Mouse (Mus musculus) mature B cell (primary cell): ENCODE data around the gene Gfod1.

Experiments used
- in situ Hi-C: fragments of 300-500 bp; cut with MboI; formaldehyde crosslinking; loops from 2 replicates; pipeline ENCODE4 v1.14.3; 2019

Gfod1 gene

DNA sequence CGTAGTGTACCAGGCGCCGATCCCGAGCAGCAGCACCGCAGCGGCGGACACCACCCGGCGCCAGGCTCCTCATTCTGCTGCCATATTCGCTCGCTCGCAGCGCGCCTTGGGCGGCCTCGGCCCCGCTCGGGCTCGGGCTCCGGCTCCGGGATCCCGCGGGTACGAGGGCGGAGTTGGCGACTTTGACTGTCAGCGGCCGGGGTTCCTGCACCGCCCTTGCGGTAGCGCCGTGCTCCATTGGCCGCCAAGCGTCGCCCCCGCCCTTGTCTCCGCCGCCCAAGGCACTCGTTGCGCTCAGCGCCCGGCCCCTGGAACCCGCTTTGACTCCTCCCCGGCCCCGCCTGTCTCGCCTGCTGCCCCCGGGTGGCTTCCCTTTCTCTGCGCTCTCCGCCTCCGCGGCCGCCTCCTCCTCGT is at the start of gene Gfod1:
Gene Gfod1 (minus strand): TSS at position 155 of the 414 bp plus-strand sequence.
- in situ Hi-C loops: no loop called here

DNA sequence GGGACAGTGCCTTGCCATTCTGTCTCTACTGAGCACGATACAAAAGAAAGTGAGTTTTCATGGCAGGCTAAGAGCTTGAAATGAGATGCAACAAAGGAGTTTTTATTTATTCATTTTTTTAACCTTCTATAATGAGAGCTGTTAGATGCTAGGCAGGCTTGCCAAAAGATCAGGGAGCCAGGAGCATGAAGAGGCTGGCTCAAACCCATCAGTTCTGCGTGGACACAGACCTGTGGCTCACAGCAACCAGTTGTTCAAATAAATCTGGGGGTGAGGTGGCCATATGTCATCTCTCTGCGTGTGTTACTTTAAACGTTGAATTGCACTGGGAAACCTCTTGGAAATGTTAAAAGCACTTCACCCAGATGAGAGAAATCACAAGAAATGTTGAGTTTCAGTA is 49.4 kb upstream of the Gfod1 start:
- in situ Hi-C loops: no loop called here

DNA sequence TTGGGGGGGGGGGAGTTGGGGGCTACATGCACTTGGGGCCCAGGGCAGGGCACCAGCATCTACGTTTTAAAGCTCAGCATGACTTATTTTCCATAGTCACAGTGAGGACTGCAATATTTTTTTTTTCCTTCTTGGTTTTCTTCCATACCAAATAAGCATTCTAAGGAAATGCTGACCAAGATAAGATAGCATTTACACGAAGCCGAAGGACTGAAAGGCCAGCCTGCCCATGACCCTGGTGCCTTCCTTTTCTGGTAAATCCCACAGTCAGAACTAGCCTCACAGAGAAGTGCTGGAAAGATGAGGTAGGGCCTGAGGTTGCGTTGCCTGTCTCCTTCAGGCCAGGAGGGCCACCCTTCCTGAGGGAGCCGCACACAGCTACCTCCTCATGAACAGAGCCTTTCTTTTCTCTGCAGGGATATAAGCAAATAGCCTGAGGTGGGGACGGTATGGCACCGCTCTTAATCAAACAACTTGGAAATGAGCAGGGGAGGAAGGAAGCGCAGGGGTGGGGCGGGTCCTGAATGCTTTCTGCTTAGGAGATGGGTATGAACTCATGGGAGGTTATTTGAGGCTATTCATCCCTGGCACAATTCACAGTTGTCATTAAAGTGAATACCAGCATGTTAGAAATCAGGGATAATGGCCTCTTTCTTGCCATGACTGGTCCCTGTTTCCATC is 46.7 kb upstream of the Gfod1 start:
- in situ Hi-C loops: no loop called here

DNA sequence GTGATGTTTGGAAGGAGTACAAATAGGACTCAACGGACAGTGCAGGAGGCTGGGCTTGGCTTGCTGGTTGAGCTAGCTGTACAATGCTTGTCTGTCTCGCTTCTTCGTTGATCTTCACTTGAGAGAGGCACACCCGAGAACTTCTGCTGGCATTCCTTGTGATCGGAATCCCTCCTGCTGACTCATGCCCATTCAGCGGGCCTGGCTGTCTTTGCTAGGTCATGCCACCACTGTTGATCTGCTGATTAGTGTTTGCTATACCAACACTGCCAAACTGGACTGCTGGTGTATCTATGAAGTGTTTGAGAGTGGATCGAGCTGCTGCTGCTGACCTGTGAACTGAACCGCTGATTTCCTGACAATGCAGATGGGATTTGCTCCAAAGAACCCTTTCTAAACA is 45.4 kb upstream of the Gfod1 start:
- in situ Hi-C loops: no loop called here

DNA sequence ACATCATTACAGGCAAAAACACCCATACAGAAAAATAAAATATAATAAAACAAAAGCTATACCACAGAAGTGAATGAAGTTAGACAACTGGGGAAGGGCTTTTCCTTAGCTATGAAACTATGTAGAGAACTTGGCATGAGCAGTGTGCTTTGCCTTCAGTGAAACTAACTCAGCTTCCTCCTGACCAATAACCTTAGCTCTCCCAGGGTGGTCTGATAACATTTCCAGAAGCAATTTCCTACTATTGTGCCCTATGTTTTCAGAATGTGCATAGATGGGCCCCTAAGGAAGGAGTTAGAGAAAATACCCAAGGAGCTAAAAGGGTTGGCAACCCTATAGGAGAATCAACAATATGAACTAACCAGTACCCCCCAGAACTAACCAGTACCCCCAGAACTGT is 42.9 kb upstream of the Gfod1 start:
- in situ Hi-C loops: no loop called here

DNA sequence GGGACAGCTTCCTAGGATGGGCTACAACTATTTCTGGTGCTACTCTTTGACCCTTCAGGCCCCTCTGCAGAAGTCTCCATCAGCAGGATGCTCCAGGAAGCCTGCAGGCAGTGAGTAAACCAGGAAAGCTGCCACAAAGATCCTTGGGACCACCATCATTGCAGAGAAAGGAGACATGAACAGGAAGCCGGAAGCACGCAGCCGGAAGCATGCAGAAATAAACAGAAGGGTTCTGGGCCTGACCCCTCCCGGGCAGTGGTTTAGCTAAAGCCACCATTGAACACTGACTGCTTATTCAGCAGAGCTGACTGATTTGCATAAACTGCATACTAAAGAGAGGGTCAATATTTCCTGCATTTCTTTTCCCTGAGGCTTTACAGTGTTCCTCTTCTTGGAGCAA is 34.7 kb upstream of the Gfod1 start:
- in situ Hi-C loops: no loop called here

DNA sequence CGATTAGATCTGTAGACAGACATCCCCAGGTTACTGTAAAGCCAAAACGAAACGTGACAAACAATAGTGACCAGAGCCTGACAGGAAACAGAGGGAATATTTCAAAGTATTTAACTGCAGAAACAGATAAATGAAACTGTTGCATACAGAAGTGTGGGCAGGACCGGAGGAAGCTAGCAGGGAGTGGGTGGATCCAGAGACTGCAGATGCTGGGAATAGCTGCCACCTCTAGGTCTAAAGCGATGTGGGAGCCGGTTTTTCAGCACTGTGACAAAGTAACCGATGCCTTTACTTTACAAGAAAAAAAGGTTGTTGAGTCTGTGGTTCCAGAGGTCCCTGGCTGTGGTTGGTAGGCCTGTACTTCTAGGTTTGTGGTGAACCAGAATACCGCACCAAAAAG is 34.0 kb upstream of the Gfod1 start:
- in situ Hi-C loops: no loop called here

DNA sequence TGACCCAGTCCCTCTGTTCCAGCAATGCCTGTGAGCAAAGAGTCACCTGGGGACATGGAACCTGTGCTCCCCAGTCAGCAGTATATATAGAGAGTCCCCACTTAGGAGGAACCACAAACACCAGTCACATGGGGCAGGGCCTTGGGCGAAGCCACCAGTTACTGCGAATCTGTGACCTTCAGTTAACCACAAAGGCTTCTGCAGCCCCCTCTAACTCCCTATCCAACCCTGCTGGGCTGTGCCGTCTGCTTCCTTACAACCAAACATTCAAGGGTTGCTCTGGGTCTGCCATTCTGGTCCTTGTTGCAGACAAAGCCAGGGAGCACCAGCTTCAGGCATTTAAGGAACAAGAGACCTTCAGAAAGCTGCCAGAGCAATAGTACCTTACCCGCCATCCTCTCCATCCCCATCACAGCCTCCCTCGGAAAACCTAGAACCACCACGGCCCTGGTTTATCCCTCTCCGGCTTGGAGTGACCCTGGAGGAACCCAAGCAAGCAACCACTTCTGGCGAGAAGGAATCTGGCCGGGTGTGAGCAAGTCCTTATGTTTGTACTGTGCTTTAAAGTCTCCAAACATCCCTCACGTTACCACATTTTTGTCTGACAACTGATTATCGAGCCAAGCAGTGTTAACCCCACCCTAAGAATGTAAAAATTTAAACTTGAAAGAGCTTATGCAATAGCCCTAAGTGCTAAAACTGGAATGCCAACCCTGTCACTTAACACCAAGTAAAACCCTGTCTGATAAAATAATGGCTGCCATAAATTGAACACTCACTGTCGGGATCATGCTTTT is 32.7 kb upstream of the Gfod1 start:
- in situ Hi-C loops: no loop called here

DNA sequence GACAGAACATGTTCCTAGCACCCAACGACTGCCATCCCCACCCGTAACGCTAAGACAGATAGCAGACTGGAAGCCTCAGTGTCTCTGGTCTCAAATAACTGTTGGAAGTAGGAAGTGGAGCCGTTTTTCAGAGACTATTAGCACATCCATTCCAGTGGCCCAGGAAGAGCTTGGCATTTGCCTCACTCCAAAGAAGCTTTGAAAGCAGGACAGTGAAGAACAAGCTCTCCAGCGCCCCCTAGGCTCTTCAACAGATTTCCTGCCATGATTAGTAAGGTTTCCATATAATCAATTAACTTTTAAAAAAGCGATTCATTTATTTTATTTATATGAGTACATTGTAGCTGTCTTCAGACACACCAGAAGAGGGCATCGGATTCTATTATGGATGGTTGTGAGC is 28.6 kb upstream of the Gfod1 start:
- in situ Hi-C loops: no loop called here

DNA sequence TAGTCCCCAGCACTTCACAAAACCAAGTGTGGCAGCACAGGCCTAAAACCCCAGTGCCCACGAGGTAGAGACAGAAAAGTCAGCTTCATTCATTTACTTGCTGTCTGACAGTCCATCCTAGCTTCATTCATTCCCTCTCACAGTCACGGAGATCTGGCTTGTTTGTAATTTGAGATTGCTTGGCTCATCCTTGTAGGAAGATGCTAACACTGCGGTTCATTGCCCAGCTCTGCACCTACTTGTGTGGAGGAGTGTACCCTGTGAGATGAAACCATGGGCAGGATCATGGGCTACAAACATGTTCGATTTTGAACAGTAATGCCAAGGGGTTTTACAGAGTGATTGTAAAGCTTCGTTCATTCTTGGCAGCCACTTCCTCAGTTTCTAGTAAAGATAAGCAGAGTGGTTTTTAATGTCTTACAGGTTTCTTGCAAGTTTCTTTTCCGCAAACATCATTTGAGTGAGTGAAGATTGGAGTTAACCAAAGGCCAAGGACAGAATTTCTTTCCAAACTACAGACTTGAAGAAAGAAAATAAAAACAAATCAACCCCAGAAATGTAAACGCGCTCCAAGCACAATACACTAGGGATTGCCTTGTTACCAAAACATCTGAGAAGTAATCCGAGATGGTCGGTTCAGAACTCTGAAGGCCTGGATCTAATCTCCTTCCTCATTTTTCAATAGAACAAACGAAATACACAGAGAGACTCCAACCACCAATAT is 27.9 kb upstream of the Gfod1 start:
- in situ Hi-C loops: no loop called here

DNA sequence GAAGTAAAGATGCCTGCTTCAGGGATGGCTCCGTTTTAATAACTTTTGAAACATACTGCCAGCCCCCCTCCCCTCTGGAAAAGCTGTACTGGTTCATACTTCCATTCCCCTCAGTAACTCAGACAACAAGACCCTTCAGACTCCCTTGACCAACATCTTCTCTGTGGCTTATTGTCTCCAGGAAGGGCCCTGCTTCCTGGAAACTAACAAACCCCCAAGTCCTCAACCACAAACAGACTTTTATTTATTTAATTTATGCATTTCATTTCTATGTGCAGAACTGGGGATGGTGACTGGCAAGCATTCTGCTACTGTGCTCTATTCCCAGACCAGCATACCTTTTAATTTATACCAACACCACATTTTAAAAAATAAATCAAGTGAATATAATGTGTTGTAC is 21.5 kb upstream of the Gfod1 start:
- in situ Hi-C loops: no loop called here

DNA sequence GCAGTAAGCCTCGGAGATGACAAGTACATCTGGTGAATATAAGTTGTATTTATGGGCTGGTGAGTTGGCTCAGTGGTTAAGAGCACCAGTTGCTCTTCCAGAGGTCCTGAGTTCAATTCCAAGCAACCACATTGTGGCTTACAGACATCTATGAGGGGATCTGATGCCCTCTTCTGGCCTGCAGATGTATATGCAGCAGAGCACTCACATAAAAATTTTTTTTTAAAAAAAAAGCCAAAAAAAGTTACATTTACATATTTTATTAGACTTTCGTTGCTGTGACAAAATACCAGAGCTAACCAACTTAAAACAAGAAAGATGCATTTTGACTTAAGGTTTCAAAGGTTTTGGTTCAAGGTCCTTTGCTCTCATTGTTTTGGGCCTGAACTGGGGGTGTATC is 17.5 kb upstream of the Gfod1 start:
- in situ Hi-C loops: loop anchor here (5.0 kb wide), 1 partner anchor 129 kb away; no protein-coding TSS in a partner anchor

DNA sequence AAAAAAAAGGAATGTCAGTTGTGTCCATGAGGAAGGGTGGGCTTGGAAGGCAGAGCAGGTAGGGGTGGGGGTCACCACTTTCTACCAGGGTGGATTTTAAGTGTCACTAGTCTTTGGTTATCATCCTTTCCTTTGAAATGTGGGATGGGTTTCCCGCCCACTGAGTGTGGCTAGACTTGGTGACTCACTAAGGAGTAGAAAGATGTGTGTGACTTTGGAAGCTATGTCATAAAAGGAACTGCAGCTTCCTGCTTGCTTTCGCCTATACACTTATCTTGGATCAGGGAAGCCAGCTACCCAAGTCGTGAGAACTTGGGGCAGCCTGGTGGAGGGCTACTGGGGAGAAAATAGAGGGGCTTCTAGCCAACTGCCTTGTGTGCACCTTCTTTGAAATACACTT is 15.4 kb upstream of the Gfod1 start:
- in situ Hi-C loops: no loop called here

DNA sequence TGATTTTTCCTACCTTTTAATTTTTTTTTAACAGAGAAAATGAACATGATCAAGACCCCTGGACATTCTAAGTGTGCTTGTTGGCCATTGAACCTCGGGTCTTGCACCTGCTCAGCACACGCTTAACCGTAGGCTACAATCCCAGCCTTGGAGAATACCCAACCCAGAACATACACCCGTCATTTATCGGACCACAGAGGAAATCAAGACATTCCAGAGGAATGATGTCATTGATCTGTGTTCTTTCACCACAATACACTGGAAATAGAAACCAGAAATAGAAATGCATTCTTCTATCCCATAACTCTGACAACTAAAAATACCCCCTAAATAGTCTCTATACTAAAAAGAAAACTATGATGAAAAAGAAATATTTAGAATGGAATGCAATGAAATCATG is 13.4 kb upstream of the Gfod1 start:
- in situ Hi-C loops: no loop called here

DNA sequence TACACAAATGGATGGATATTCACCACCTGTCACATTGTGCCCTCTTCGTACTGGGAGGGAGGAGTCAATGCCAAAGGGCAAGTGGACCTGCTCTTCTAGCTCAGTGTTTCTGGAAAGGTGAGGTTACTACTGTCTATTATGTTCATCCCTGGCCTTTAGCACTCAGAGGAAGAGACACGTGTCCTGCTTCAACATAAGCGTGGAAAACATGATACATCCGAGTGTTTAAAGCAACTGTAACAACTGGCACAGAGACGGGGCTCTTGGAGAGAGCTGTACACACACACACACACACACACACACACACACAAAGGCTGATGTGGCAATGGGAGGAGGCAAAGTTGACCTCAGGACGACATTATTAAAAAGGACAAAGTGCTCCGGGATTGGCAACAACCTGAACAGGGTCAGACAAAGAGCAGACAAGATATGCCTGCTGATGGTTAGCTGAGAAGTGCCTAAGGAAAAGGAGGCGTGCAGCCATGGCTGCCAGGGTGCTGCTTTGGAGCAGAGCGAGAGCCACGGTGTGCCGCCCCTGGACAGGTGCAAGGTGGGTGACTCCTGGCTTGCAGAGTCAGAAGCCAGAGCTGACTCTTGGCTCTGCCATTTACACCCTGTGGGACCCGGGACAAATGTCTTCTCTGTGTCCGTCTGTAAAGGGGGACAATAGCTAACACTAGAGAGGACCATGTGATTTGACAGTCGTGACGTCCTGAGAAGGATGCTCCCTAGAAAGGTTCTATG is 1.4 kb upstream of the Gfod1 start:
- in situ Hi-C loops: no loop called here

DNA sequence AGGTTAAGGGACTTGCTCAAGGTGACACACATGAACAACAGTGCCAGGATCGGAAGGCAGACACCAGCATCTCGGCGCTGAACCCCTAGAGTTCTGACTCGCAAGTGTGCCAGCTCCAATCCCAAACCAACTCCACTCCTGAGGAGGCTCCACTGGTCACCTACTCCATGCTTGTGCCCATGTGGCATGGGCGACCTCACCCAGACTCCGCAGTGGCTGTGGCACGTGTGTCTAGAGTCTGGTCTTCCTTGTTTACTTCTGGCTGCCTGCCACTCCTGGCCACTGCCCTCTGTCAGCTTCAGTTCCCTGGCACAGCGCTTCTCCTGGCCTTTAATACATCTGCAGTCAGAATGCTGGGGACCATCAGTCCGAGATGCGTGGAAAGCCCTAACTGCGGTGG is 728 bp upstream of the Gfod1 start:
- in situ Hi-C loops: no loop called here

DNA sequence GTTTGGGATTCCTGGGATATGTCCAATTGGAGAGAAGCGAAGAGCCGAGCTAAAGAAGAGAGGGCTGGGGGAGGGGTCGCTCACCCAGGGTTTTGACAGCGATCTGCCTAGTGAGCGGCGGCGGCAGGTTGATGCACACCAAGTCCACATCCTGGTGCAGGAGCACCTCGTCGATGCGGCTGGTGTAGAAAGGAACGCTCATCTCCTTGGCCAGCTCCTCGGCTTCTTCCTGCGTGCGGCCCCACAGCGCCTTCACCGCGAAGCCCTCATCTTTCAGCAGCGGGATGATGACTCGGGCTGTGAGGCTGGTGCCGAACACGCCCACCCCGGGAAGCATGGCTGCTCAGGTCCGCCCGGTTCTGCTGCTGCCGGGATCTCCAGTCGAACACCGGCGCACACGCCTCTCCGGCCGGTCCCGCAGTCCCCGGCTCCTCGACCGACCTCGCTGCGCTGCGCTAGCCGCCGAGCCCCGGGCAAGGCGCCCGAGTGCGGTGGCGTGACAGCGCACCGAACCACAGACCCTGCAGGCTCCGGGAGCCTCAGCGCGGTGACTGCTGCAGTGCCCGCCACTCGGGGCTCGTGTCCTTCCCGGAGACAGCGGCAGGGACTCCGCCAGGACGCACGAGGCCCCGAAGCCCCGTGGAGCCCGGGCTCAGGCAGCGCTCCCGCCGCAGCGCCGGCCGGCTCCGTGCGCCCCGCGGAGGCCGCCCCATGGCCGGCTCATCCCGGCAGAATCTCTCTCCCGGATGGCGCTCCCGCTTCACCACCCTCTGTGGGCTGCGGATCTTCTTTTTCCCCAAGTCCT is 609 bp downstream of the Gfod1 start:
- in situ Hi-C loops: no loop called here

DNA sequence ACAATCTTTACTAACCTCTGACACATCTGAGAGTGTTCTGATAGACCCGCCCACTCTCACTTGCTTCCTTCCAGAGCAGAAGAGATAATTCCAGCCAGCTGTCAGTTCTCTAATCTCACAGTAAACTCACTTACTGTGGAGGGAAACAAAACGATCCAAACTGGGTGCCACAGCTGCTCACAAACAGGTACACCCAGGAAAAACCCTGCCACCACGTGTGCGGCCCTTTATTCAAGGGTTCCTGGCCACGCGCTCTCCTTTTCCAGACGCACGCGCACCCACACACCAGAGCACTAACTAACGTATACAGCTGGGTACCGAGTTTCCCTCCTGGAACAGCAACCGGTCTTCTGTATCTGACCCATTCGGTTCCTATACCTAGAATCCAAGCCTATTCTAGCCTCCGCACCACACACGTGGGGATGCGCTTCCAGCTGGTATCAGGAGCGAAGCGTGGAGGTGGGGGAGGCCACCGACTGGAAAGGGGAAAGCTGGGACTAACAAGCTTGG is 1.3 kb downstream of the Gfod1 start:
- in situ Hi-C loops: no loop called here

DNA sequence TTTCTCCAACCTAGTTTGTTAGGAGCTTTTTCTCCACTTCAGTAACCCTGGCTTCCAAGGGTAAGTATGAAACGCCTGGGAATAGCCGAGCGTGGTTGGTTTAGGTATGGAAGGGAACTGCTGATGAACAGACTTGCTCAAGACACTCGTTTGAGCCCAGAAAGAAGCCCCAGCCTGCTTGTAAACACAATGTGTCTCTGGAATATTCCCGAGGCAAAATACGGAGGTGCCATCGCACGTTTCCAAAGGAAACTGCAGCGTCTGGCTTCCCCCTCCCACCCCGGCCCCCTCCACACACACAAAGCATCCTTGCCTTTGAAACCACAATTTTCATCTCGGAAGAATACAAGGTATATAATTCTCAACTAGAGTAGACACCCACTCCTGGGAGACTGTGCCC is 1.7 kb downstream of the Gfod1 start:
- in situ Hi-C loops: no loop called here

DNA sequence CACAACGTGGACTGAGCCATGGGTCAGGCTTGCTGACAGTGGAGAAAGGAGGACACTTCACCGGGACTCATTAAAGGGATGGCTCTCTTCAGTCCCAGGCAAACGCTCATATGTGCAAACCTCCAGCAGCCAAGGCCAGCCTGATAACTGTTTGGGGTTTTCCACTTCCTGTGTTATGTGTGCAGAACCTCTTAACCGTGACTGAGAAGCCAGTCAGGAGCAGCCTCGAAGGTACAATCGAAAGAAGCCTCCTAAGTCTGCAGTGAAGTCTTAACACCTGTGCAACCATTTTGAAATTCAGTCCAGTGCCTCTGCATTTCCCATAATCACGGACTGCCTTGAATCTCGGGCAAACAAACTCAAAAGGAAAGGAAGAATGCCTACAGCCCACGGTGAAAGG is 3.1 kb downstream of the Gfod1 start:
- in situ Hi-C loops: no loop called here

DNA sequence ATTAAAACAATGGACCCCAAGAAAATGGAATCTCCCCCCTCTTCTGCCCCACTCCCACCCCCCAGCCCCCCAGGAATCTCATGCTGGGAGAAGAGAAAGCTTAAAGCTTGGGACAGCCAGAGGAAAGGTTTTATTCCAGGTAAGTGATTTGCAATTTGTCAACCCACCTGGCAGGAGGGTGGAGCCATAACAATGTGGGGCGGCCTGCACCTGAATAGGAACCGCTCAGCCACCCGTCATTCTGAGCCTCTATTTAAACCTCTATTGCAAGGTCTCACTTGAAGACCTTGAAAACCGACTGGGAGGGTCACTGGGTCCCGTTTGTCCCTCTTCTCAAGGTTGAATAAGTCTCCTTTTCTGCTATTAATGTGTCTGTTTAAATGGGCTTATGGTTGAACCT is 3.6 kb downstream of the Gfod1 start:
- in situ Hi-C loops: no loop called here
